Mouse (Mus musculus): Measurements from ENCODE around the gene 4933425L06Rik. TPM values are rescaled to one million over a fixed set of nuclear protein-coding genes. Genes with fewer than 3 reads are reported as not detected.

Gene 4933425L06Rik
- total RNA-seq (2021), result not detected

GRCm38 (mm10) chr13:105081862-105082261 lies at the start of gene 4933425L06Rik:
4933425L06Rik (plus strand) TSS chr13:105082122.
- no peak for DNase-seq
- intact Hi-C loops (cut with DNase I), result no loop called here

DNA sequence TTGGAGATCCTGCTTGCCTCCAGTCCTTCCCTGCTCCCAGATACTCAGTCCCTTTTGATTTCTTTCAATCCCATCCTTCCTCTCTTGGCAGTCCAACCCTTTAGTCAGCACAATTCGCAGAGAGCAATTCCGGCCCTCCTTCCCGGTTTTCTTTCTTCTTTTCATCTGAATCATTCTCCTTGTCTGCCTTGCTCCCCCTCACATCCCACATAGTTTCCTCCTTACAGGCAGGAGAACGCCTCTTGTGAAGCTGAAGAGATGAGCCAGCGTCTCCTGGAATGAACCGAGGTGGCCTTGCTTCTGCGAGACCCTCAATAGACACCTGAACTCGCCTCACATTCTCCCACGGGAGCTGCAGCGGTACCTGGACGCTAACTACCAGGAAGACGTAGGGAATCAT lies 44.1 kb upstream of the 4933425L06Rik start:
- no peak for DNase-seq
- intact Hi-C loops (cut with DNase I), result no loop called here

- intact Hi-C loops (cut with DNase I), result no loop called here
- no peak for DNase-seq
Observed at GRCm38 (mm10) chr13:105038334-105038733, 43.6 kb upstream of the 4933425L06Rik start.

- DNase-seq, result no peak
- intact Hi-C loops (cut with DNase I), result no loop called here
Observed at GRCm38 (mm10) chr13:105043882-105044281, 38.0 kb upstream of the 4933425L06Rik start.

DNA sequence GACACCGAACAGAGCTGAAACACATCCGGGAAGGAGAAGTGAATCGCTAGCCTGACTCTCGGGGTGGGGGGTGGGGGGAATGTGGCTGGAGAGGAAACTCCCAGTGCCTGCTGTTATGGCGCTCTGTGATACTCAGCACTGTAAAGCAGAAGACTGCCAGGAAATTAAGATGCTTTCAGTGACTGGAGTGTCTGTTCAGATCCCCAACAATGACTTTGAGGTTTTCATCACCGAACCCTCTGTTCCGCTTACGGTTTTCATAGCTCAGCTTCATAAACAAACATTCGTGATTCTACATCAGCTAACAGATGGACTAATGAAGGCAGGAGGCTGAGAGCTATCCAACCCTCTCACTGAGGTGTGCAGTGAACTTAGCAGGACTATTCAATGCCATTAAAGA lies 34.5 kb upstream of the 4933425L06Rik start:
- no peak for DNase-seq
- intact Hi-C loops (cut with DNase I), result no loop called here

- no peak for DNase-seq
- intact Hi-C loops (cut with DNase I), result no loop called here
Observed at GRCm38 (mm10) chr13:105048662-105049061, 33.3 kb upstream of the 4933425L06Rik start.

DNA sequence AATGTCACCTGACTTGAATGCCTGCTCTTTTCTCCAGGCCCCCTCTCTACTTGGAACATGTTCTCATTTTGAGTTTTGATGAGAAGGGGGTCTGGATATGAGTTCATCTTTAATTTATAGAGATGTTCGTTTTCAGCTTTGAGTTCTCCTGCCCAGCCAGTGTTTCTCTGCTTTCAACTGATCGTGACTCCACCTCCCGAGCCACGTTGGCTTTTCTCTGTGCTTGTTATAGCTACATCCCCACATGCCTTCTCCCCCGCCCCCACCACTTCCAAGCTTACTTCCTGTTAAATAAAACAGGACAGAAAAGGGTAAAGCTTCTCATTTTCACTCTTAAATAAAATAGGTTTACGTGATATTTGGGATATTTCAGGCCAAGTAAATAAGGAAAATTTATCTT lies 30.5 kb upstream of the 4933425L06Rik start:
- intact Hi-C loops (cut with DNase I), result loop anchor here (5.0 to 10.0 kb wide), 4 partner anchors 64 to 323 kb away; no protein-coding TSS in a partner anchor
- no peak for DNase-seq

DNA sequence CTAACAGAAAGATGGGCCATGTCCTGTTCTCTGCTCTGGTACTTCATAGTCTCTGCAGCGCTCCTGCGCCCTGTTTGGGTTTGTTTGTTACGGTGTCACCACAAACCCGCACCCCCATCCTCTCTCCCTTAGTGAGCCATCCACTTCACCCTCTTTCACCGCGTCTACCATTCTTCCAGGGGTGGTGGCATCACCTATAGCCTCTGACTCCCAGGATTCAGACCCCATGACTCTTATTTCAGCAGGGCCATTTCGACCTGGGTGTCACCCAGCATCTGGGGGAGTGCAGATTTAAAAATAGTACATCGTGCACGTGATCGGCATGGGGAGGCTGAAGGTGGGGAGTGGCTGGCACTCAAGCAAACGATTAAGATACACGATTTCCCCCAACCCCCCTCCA lies 28.3 kb upstream of the 4933425L06Rik start:
- intact Hi-C loops (cut with DNase I), result loop anchor here (5.0 to 10.0 kb wide), 4 partner anchors 66 to 321 kb away; no protein-coding TSS in a partner anchor
- DNase-seq, result peak; percentile 20

- intact Hi-C loops (cut with DNase I), result loop anchor here (5.0 to 10.0 kb wide), 4 partner anchors 67 to 320 kb away; no protein-coding TSS in a partner anchor
- peak; percentile 82 for DNase-seq
Observed at GRCm38 (mm10) chr13:105054181-105054940, 27.6 kb upstream of the 4933425L06Rik start, which contains the start of gene Rgs7bp. Rgs7bp (minus strand) TSS chr13:105054930.

DNA sequence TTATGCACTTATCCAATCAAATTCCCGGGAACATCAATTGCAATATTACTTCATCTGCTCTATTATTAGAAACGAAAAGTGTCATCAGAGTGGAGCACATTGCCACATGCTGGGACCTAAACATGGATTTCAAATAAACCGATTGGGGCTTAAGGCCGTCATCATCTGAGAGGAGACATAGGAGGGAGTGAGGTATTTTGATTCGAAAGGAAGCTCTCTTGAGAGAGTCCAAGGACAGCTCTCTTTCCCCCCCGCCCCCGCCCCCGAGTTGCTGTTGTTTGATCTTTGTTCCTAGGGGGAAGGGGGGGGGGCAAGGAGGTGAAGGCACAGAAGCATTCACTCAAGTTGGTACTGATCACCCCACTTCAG lies 27.0 kb upstream of the 4933425L06Rik start:
- no peak for DNase-seq
- intact Hi-C loops (cut with DNase I), result loop anchor here (5.0 to 10.0 kb wide), 4 partner anchors 68 to 320 kb away; no protein-coding TSS in a partner anchor

DNA sequence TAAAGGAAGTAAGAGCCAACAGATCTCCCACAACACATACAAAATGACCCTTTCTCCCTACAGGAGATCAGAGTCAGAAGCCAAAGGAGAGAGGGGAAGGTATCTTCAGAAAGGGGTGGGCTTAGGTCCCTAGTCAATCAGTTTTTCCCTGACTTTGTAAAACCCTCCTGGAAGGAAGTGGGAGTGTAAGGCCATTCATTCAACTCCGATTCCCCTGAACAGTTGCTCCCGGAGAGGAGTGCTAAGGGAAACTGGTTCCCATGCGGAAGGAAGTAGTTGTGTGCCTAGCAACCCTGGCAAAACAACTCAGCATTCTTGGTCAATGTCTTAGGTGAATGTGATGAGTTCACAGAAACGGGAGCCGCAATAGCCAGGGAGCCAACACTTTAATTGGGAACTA lies 26.5 kb upstream of the 4933425L06Rik start:
- intact Hi-C loops (cut with DNase I), result loop anchor here (10.0 kb wide), 2 partner anchors 169 to 319 kb away; no protein-coding TSS in a partner anchor
- DNase-seq, result no peak

- DNase-seq, result no peak
- intact Hi-C loops (cut with DNase I), result no loop called here
Observed at GRCm38 (mm10) chr13:105066119-105066518, 15.8 kb upstream of the 4933425L06Rik start.

- intact Hi-C loops (cut with DNase I), result no loop called here
- DNase-seq, result no peak
Observed at GRCm38 (mm10) chr13:105066890-105067845, 14.8 kb upstream of the 4933425L06Rik start.

GRCm38 (mm10) chr13:105089276-105089675 lies 7.4 kb downstream of the 4933425L06Rik start:
- intact Hi-C loops (cut with DNase I), result no loop called here
- DNase-seq, result no peak

- DNase-seq, result no peak
- intact Hi-C loops (cut with DNase I), result no loop called here
Observed at GRCm38 (mm10) chr13:105096316-105096715, 14.4 kb downstream of the 4933425L06Rik start.

DNA sequence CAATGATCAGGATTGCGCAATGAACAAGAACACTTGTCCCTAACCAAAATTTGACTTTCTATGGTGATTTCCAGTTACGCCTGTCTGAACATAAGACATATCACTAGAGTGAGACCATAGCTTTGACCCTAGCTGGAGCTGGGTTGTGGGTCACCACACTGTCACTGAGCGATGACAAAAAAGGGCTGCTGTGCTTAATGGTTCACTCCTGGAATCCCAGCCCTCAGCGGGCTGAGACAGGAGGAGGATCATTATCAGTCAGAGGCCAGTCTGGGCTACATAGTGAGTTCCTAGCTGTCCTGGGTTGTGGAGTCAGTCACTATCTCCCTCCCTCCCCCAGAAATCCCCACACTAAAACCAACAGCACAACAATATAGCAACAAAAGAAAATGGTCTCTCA lies 18.8 kb downstream of the 4933425L06Rik start:
- DNase-seq, result no peak
- intact Hi-C loops (cut with DNase I), result no loop called here

GRCm38 (mm10) chr13:105104385-105104784 lies 22.5 kb downstream of the 4933425L06Rik start:
- DNase-seq, result no peak
- intact Hi-C loops (cut with DNase I), result no loop called here

DNA sequence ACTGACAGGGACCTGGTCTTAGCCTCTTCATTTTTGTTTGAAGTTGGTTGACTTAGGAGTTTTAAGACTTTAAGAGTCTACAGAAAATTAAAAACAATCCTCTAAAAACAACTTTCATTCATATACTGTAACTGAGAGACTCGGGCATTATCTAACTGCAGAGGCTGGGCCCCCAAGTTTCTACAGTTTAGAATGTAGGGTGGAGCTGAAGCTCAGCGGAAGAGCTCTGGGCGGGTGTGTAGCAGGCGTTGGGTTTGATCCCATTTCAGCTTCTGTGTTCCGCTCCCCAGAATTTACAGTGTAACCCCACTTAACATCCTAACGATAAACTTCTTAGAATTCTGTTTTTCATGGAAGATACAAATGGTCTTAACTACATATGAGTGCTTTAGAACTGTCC lies 29.7 kb downstream of the 4933425L06Rik start:
- no peak for DNase-seq
- intact Hi-C loops (cut with DNase I), result no loop called here

DNA sequence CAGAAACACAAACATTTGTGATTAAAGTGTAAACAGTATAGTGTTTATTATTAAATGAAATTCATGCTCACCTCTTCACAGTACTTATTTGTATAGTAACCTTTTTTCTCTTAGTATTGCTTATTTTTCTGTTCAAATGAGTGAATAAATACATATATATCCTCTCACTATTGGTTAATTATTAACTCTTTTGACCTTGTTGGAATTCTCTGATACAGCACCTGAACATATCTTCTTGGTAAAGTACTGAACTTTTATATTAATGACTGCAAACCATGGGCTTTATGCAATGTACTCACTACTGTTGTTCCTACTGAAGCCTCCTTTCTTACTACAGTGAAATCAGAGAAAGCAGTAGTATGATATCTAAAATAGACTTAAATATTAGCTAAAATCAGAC lies 39.7 kb downstream of the 4933425L06Rik start:
- intact Hi-C loops (cut with DNase I), result no loop called here
- DNase-seq, result no peak

- no peak for DNase-seq
- intact Hi-C loops (cut with DNase I), result no loop called here
Observed at GRCm38 (mm10) chr13:105122092-105122491, 40.2 kb downstream of the 4933425L06Rik start.

DNA sequence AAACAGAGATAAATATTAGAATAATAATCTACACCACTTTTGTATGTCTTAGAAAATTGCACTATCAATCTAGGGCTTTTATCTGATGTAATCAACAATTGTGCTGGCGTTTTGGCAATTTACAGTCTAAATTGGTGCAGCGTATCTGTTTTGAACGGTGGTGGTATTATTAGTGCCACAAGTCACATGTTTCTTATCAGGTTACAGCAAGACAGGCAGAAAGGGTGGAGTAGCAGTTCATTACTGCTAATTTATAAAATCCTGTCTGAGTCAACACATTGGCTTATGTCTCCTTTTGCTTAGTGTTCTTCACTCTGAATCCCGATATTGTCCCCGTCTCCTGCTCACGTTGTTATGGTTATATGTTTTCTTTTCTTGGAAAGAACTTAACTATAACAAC lies 48.2 kb downstream of the 4933425L06Rik start:
- intact Hi-C loops (cut with DNase I), result no loop called here
- no peak for DNase-seq

Measured in left cerebral cortex, postnatal 4 days (tissue).